ENCODE assay signal across 10 mouse cellular contexts in the genomic region with DNA sequence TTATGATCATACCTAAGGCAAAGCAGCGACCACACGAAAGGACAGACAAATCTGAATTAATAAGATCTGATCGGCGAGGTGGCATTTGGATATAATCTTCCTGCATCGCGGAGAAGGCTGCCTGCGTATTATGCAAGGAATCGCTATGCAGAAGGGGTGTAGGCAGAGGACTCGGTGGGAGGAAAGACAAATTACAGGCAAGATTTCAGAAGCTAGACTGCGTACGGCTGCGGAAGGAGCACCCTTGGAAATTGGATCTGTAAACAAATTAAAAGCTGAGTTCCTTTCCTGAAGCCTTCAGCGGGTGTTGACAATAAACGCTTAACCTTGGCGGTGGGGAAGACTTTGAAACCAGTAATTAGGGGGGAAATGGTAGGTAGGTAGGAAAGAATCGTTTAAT.
DNase-seq lines count a peak whose midpoint lies in the region; ATAC-seq and TF ChIP-seq lines count a peak whose summit lies in the region.
"Had no signal": no experiment of that assay in that cellular context is flagged by ENCODE, and none has a peak within 500 bp of the region (broad histone marks: within the 10 kb centered on the region; RNA-seq: fewer than 3 reads in every experiment).

No protein-coding gene starts in this region.

- H3K4me1 ChIP-seq in embryonic facial prominence, embryonic 13.5 days: peaks cover 6% of the 10 kb centered on the region
- H3K4me1 ChIP-seq in embryonic facial prominence, embryonic 10.5 days: peaks cover 16% of the 10 kb centered on the region
- peaks cover 18% of the 10 kb centered on the region for H3K4me1 ChIP-seq in E14TG2a.4 (replicated peaks; ENCODE audit: low read depth, low read length)
- peaks cover 10% of the 10 kb centered on the region; the same call in 1 of the 2 replicates for H3K4me1 ChIP-seq in limb, embryonic 14.5 days (ENCODE audit: control insufficient read depth, insufficient read depth, low read length)

- no peak overlapping the region for H3K4me3 ChIP-seq in embryonic facial prominence, embryonic 13.5 days
- H3K4me3 ChIP-seq in embryonic facial prominence, embryonic 10.5 days: no peak overlapping the region
- peak overlapping the region; percentile 64 for H3K4me3 ChIP-seq in E14TG2a.4 (replicated peaks; ENCODE audit: low read length)
- peak overlapping the region; percentile 7 for H3K4me3 ChIP-seq in layer of hippocampus, adult 2 months
- H3K4me3 ChIP-seq in limb, embryonic 14.5 days (replicated peaks; ENCODE audit: low read length): peak overlapping the region; percentile 20; the same call in 1 of the 2 replicates

- no peaks in the 10 kb centered on the region for H3K36me3 ChIP-seq in embryonic facial prominence, embryonic 13.5 days
- no peaks in the 10 kb centered on the region for H3K36me3 ChIP-seq in embryonic facial prominence, embryonic 10.5 days (replicated peaks)
- H3K36me3 ChIP-seq in E14TG2a.4 (ENCODE audit: insufficient read depth, low read length): no peaks in the 10 kb centered on the region
- H3K36me3 ChIP-seq in limb, embryonic 14.5 days (ENCODE audit: control insufficient read depth, insufficient read depth, low read length): no peaks in the 10 kb centered on the region

- WGBS in embryonic facial prominence, embryonic 13.5 days: 49% methylated on average over 16 of the region's 16 CpGs
- WGBS in embryonic facial prominence, embryonic 10.5 days: 73% methylated on average over 16 of the region's 16 CpGs
- 43% methylated on average over 16 of the region's 16 CpGs for WGBS in limb, embryonic 14.5 days

- no peak for DNase-seq in embryonic facial prominence, embryonic 10.5 days (ENCODE audit: low spot score)
- DNase-seq in layer of hippocampus, adult 2 months (ENCODE audit: low spot score in 2 of 2): peak; percentile 32 to 58
- DNase-seq in limb, embryonic 14.5 days (ENCODE audit: low spot score): no peak
- DNase-seq in urinary bladder, postnatal 36 days (ENCODE audit: low spot score in 2 of 2): no peak
- no peak for DNase-seq in thymus, postnatal 4 days
- DNase-seq in spleen, adult 12 weeks (ENCODE audit: low spot score): no peak

- TF ChIP-seq POLR2A in limb, embryonic 14.5 days (IDR thresholded peaks at IDR 0.05; ENCODE audit: borderline replicate concordance, extremely low read depth, insufficient read depth, insufficient read length): no peak

- no peak for TF ChIP-seq CTCF in E14TG2a.4 (conservative IDR thresholded peaks at IDR 0.05; ENCODE audit: low read length)
- TF ChIP-seq CTCF in layer of hippocampus, adult 2 months (conservative IDR thresholded peaks at IDR 0.05): no peak

- no peak overlapping the region for H3K27ac ChIP-seq in embryonic facial prominence, embryonic 13.5 days
- H3K27ac ChIP-seq in embryonic facial prominence, embryonic 10.5 days (replicated peaks): no peak overlapping the region
- peak overlapping the region; percentile 79 for H3K27ac ChIP-seq in layer of hippocampus, adult 2 months
- no peak overlapping the region for H3K27ac ChIP-seq in limb, embryonic 14.5 days (replicated peaks; ENCODE audit: low read depth, low read length)
- H3K27ac ChIP-seq: macrophage had no signal

- ATAC-seq in embryonic facial prominence, embryonic 13.5 days (ENCODE audit: insufficient number of reproducible peaks, insufficient read depth, low FRiP score, low TSS enrichment, low read depth): no peak
- no peak for ATAC-seq in limb, embryonic 14.5 days (ENCODE audit: low FRiP score, low read depth)
- ATAC-seq: Patski had no signal

- no peaks in the 10 kb centered on the region for H3K9me3 ChIP-seq in embryonic facial prominence, embryonic 13.5 days
- no peaks in the 10 kb centered on the region for H3K9me3 ChIP-seq in embryonic facial prominence, embryonic 10.5 days
- H3K9me3 ChIP-seq in E14TG2a.4 (ENCODE audit: low read length): no peaks in the 10 kb centered on the region
- H3K9me3 ChIP-seq in limb, embryonic 14.5 days (ENCODE audit: control insufficient read depth, low read length): no peaks in the 10 kb centered on the region

- H3K4me2 ChIP-seq in embryonic facial prominence, embryonic 13.5 days: peak overlapping the region; percentile 43
- peak overlapping the region; percentile 44 for H3K4me2 ChIP-seq in limb, embryonic 14.5 days (replicated peaks; ENCODE audit: low read depth, low read length, severe bottlenecking)

- no peak overlapping the region for H3K9ac ChIP-seq in embryonic facial prominence, embryonic 13.5 days
- peak overlapping the region; percentile 28; the same call in 1 of the 2 replicates for H3K9ac ChIP-seq in limb, embryonic 14.5 days (ENCODE audit: low read depth, low read length, severe bottlenecking)

- H3K27me3 ChIP-seq in embryonic facial prominence, embryonic 13.5 days: no peaks in the 10 kb centered on the region
- no peaks in the 10 kb centered on the region for H3K27me3 ChIP-seq in embryonic facial prominence, embryonic 10.5 days (replicated peaks; ENCODE audit: low read depth, poor library complexity, severe bottlenecking)
- peaks cover 18% of the 10 kb centered on the region for H3K27me3 ChIP-seq in E14TG2a.4 (ENCODE audit: insufficient read depth, low read length)
- H3K27me3 ChIP-seq in limb, embryonic 14.5 days (ENCODE audit: control insufficient read depth, insufficient read depth, low read length): no peaks in the 10 kb centered on the region

Comparison
In these comparisons a context has a peak if more than half of its experiments do, and no peak if none do; other contexts are left out.
1. H3K4me3 ChIP-seq: peak in E14TG2a.4 (single experiment), layer of hippocampus, adult 2 months (single experiment) and limb, embryonic 14.5 days (single experiment); none in embryonic facial prominence, embryonic 13.5 days (single experiment) and embryonic facial prominence, embryonic 10.5 days (single experiment).
2. DNase-seq: peak in layer of hippocampus, adult 2 months (2 of 2); none in embryonic facial prominence, embryonic 10.5 days (single experiment), limb, embryonic 14.5 days (single experiment), urinary bladder, postnatal 36 days (0 of 2), thymus, postnatal 4 days (single experiment) and spleen, adult 12 weeks (single experiment).